Mouse (Mus musculus): Measurements from ENCODE around the gene H2-T23. TPM values are rescaled to one million over a fixed set of nuclear protein-coding genes. Genes with fewer than 3 reads are reported as not detected.
"Not testable (repeated sequence)": the region's sequence is repeated elsewhere in the genome, so short reads cannot be mapped to it uniquely, and the experiment has no call there.

The H2-T23 gene
- polyA plus RNA-seq, 1 experiment, result 17.3 TPM

GRCm38 (mm10) chr17:36035010-36035638 lies 2.5 kb upstream of the H2-T23 start:
- not testable (repeated sequence) for H3K27ac ChIP-seq (ENCODE audit: insufficient read depth, low read length); H3K4me3 ChIP-seq (replicated peaks; ENCODE audit: insufficient read depth, low read depth, low read length); H3K27me3 ChIP-seq (ENCODE audit: control insufficient read depth, insufficient read depth, low read length); H3K4me1 ChIP-seq (ENCODE audit: control insufficient read depth, insufficient read depth, low read length)
- peak; percentile 58 to 60 for DNase-seq
- peak; percentile 45; the same call in 1 of the 2 replicates for TF ChIP-seq CTCF (IDR thresholded peaks at IDR 0.05; ENCODE audit: borderline replicate concordance, insufficient read depth, low read depth, low read length)
- WGBS, result 41% methylated on average over 3 of the region's 3 CpGs

DNA sequence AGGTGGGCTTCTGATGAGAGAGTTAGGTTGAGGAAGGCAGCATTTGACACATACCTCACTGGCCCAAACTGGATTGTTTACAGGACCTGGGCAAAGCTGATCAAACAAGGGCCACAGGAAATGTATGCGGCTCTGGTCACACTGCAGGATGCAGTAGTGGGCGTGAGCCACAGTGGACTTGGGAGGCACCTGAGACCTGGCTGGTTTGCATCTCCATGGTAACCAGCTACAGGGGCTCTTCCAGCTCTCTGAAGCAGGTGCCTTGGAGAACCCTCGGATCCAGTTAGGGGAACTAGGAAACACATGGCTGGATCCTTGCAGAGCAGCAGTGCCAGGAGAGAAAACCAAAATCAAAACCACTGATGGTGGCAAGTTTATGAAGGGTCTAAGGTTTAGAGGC lies 1.9 kb upstream of the H2-T23 start:
- H3K27me3 ChIP-seq (ENCODE audit: control insufficient read depth, insufficient read depth, low read length); H3K27ac ChIP-seq (ENCODE audit: insufficient read depth, low read length); H3K4me1 ChIP-seq (ENCODE audit: control insufficient read depth, insufficient read depth, low read length); H3K4me3 ChIP-seq (replicated peaks; ENCODE audit: insufficient read depth, low read depth, low read length); DNase-seq: not testable (repeated sequence)
- 69% methylated on average over 3 of the region's 3 CpGs for WGBS

DNA sequence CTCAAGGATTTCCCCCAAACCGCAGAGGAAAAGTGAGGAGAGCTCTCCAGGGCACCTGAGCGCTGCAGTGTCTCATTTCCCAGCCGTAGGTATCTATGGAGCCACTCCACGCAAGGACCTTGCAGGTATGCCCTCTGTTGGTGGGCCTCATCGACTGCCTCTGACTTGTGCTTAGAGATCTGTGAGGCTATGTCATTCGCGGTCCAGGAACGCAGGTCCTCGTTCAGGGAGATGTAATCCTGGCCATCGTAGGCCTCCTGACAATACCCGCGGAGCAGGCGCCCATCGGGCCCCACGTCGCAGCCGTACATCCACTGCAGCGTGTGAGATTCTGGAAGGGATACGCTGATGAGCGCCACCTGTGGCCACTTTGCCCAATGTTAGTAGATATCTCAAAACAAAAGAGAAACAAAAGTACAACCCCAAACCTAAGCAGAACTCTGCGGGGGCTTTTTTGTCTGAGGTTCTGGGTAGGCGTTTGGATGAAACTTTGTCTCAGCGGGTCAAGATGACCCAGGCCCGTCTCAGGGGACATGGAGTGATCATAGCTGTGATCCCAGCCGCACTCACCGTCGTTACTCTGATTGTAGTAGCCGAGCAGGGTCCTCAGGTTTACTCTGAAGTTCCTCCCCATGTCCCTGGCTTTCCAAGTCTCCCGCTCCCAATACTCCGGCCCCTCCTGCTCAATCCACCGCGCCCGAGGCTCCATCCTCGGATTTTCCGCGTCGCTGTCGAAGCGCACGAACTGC lies 898 bp downstream of the H2-T23 start:
- H3K4me1 ChIP-seq (ENCODE audit: control insufficient read depth, insufficient read depth, low read length); H3K27me3 ChIP-seq (ENCODE audit: control insufficient read depth, insufficient read depth, low read length); H3K27ac ChIP-seq (ENCODE audit: insufficient read depth, low read length): not testable (repeated sequence)
- TF ChIP-seq CTCF (IDR thresholded peaks at IDR 0.05; ENCODE audit: borderline replicate concordance, insufficient read depth, low read depth, low read length), result peak; percentile 46
- WGBS, result 1% methylated on average over 40 of the region's 40 CpGs
- peak; percentile 40 to 62 for DNase-seq
- H3K4me3 ChIP-seq (replicated peaks; ENCODE audit: insufficient read depth, low read depth, low read length), result peak overlapping the region; percentile 52

- H3K4me3 ChIP-seq (replicated peaks; ENCODE audit: insufficient read depth, low read depth, low read length), result peak overlapping the region; percentile 15
- not testable (repeated sequence) for H3K27ac ChIP-seq (ENCODE audit: insufficient read depth, low read length); H3K4me1 ChIP-seq (ENCODE audit: control insufficient read depth, insufficient read depth, low read length); H3K27me3 ChIP-seq (ENCODE audit: control insufficient read depth, insufficient read depth, low read length)
- peak in 1 of 2 experiments; percentile 20 for DNase-seq
- 49% methylated on average over 8 of the region's 8 CpGs for WGBS
Measured at GRCm38 (mm10) chr17:36030703-36031582, 1.7 kb downstream of the H2-T23 start.

GRCm38 (mm10) chr17:36030046-36030702 lies 2.5 kb downstream of the H2-T23 start:
- H3K27ac ChIP-seq (ENCODE audit: insufficient read depth, low read length); DNase-seq; H3K4me3 ChIP-seq (replicated peaks; ENCODE audit: insufficient read depth, low read depth, low read length); H3K27me3 ChIP-seq (ENCODE audit: control insufficient read depth, insufficient read depth, low read length); H3K4me1 ChIP-seq (ENCODE audit: control insufficient read depth, insufficient read depth, low read length): not testable (repeated sequence)
- WGBS, result 73% methylated on average over 4 of the region's 4 CpGs

DNA sequence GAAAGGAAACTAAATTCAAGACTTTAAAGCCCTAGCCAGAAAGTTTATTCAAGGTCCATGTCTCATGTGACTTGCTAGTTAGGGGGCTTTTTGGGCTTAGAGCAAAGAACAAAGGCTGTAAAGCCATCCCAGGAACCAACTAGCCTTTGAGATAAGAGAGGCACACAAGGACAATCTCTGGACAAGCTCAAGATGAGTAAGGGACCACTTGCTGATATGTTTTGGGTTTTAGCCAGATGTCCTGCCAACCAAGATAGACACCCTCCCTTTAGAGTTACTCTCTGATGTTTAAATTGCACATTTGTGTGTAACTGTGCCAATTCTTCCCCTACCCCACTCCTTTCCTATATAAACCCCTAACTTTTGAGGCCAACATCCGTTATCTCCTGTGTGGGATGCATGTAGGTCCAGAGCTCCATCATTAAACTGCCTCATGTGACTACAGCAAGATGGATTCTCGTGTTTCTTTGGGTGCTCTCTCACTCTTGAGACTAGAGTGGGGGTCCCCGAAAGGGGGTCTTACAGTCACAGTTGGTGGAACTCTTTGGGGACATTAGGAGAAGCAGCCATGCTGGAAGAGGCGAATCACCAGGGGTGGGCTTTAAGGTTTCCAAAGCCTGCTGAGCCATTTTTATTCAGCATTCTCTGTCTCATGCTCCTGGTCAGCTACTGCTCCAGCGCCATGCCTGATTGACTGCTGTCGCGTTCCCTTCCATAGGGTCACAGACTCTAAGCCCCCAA lies 3.6 kb downstream of the H2-T23 start:
- WGBS, result 60% methylated on average over 7 of the region's 7 CpGs

DNA sequence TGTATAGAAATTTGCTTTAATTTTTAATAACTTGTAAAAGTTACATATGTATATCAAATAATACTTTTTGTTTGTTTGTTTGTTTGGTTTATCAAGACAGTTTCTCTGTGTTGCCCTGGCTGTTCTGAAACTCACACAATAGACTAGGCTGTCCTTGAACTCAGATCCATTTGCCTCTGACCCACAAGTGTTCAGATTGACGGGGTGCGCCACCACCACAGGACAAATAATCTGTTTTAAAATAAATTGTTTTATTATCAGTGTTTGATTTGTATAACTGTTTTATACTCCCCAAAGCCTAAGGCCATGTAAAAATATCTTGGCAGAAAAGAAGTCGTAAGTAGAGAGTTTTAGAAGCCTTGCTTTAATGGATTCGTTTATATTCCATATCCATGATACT lies 5.0 kb downstream of the H2-T23 start:
- no peaks in the 10 kb centered on the region for H3K4me1 ChIP-seq (ENCODE audit: control insufficient read depth, insufficient read depth, low read length)
- 93% methylated on average over 4 of the region's 4 CpGs for WGBS
- no peak overlapping the region for H3K27ac ChIP-seq (ENCODE audit: insufficient read depth, low read length)
- H3K4me3 ChIP-seq (replicated peaks; ENCODE audit: insufficient read depth, low read depth, low read length), result no peak overlapping the region
- TF ChIP-seq POLR2A (IDR thresholded peaks at IDR 0.05; ENCODE audit: borderline replicate concordance, insufficient read depth, low read length), result no peak
- no peak for TF ChIP-seq CTCF (IDR thresholded peaks at IDR 0.05; ENCODE audit: borderline replicate concordance, insufficient read depth, low read depth, low read length)
- H3K27me3 ChIP-seq (ENCODE audit: control insufficient read depth, insufficient read depth, low read length), result no peaks in the 10 kb centered on the region
- DNase-seq, result no peak

More for the DNA sequence above, 3.6 kb downstream of the H2-T23 start:
- Histone ChIP-seq H3K27me3 (ENCODE audit: control insufficient read depth, insufficient read depth, low read length) (no peaks in the 10 kb centered on the region), H3K4me1 (ENCODE audit: control insufficient read depth, insufficient read depth, low read length) (no peaks in the 10 kb centered on the region), H3K27ac (ENCODE audit: insufficient read depth, low read length) (no peak overlapping the region), H3K4me3 (replicated peaks; ENCODE audit: insufficient read depth, low read depth, low read length) (no peak overlapping the region)
- no peak for DNase-seq
- TF ChIP-seq CTCF (IDR thresholded peaks at IDR 0.05; ENCODE audit: borderline replicate concordance, insufficient read depth, low read depth, low read length) (no peak), POLR2A (IDR thresholded peaks at IDR 0.05; ENCODE audit: borderline replicate concordance, insufficient read depth, low read length) (no peak)

Data from cerebellum, adult 2 months (tissue).